Comparison of ENCODE assay signal across 8 mouse cellular contexts in the genomic region with DNA sequence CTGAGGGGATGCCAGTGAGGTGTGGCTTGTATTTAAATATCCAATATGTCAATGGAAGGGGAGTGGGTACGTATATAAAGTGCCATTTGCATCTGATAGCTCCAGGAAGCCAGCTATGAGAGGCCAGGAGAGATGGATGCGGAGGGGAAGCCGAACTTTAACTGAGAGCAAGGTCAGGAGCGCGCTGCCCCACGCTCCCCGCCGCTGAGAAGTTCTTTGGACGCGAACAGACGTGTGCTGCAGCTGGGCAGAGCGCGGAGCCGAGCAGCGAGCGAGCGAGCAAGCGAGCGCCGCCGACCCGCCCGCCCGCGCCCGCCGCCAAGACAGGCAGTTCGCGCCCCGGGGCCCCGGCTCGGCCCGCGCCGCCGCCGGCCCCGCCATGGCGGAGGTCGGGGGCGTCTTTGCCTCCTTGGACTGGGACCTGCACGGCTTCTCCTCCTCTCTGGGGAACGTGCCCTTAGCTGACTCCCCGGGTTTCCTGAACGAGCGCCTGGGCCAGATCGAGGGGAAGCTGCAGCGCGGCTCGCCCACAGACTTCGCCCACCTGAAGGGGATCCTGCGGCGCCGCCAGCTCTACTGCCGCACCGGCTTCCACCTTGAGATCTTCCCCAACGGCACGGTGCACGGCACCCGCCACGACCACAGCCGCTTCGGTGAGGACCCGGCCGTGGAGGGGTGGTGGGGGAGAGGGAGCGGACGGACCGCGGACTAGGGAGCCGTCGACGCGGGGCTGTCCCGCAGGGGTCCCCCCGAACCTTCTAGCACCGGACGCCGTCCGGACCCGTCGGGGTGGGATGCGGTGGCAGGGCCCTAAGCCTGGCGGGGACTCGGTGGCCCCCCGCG. TPM values are rescaled to one million over a fixed set of nuclear protein-coding genes. Genes with fewer than 3 reads are reported as not detected.
DNase-seq lines count a peak whose midpoint lies in the region; ATAC-seq lines count a peak whose summit lies in the region.

Gene Fgf16, plus strand, starts transcription at position 118 of the 843 bp plus-strand sequence.

- H3K9me3 ChIP-seq in heart, embryonic 12.5 days (replicated peaks) = no peaks in the 10 kb centered on the region; the same call in 1 of the 2 replicates
- no peaks in the 10 kb centered on the region for H3K9me3 ChIP-seq in limb, embryonic 12.5 days
- H3K9me3 ChIP-seq in neural tube, embryonic 15.5 days (replicated peaks) = no peaks in the 10 kb centered on the region

- H3K27ac ChIP-seq in heart, embryonic 12.5 days (ENCODE audit: poor library complexity, severe bottlenecking) = no peak within 1 kb of the TSS
- no peak within 1 kb of the TSS for H3K27ac ChIP-seq in limb, embryonic 12.5 days
- no peak within 1 kb of the TSS for H3K27ac ChIP-seq in neural tube, embryonic 15.5 days (replicated peaks)

- H3K4me3 ChIP-seq in heart, embryonic 12.5 days = peak within 1 kb of the TSS; percentile 51
- H3K4me3 ChIP-seq in limb, embryonic 12.5 days (replicated peaks) = peak within 1 kb of the TSS; percentile 42
- H3K4me3 ChIP-seq in neural tube, embryonic 15.5 days (replicated peaks) = peak within 1 kb of the TSS; percentile 40

- H3K36me3 ChIP-seq in heart, embryonic 12.5 days = no peaks in the 10 kb centered on the region
- no peaks in the 10 kb centered on the region for H3K36me3 ChIP-seq in limb, embryonic 12.5 days
- H3K36me3 ChIP-seq in neural tube, embryonic 15.5 days = no peaks in the 10 kb centered on the region

- H3K4me2 ChIP-seq in heart, embryonic 12.5 days = peak within 1 kb of the TSS; percentile 72
- H3K4me2 ChIP-seq in limb, embryonic 12.5 days = peak within 1 kb of the TSS; percentile 59
- peak within 1 kb of the TSS; percentile 73 for H3K4me2 ChIP-seq in neural tube, embryonic 15.5 days

- peaks cover 21% of the 10 kb centered on the region for H3K4me1 ChIP-seq in heart, embryonic 12.5 days (replicated peaks)
- peaks cover 6% of the 10 kb centered on the region for H3K4me1 ChIP-seq in limb, embryonic 12.5 days (replicated peaks)
- H3K4me1 ChIP-seq in neural tube, embryonic 15.5 days = peaks cover 11% of the 10 kb centered on the region; the same call in 1 of the 2 replicates

- peaks cover 52% of the 10 kb centered on the region for H3K27me3 ChIP-seq in heart, embryonic 12.5 days (replicated peaks)
- H3K27me3 ChIP-seq in limb, embryonic 12.5 days = peaks cover 73% of the 10 kb centered on the region
- peaks cover 55% of the 10 kb centered on the region for H3K27me3 ChIP-seq in neural tube, embryonic 15.5 days (replicated peaks)

- peak within 1 kb of the TSS; percentile 52; the same call in 1 of the 2 replicates for H3K9ac ChIP-seq in heart, embryonic 12.5 days
- peak within 1 kb of the TSS; percentile 51; the same call in 1 of the 2 replicates for H3K9ac ChIP-seq in limb, embryonic 12.5 days (replicated peaks)
- peak within 1 kb of the TSS; percentile 32 for H3K9ac ChIP-seq in neural tube, embryonic 15.5 days (replicated peaks)

- ATAC-seq in heart, embryonic 12.5 days (ENCODE audit: insufficient number of reproducible peaks, low FRiP score) = 0 out of 2 replicates have a peak, but pooled peaks have one; percentile 15
- ATAC-seq in limb, embryonic 12.5 days (ENCODE audit: insufficient number of reproducible peaks, insufficient read depth, low FRiP score, low TSS enrichment, low read depth) = no peak
- peak; percentile 51; the same call in 1 of the 2 replicates for ATAC-seq in neural tube, embryonic 15.5 days (ENCODE audit: low FRiP score)

- WGBS in heart, embryonic 12.5 days = 15% methylated on average over 63 of the region's 86 CpGs
- WGBS in limb, embryonic 12.5 days = 10% methylated on average over 79 of the region's 86 CpGs
- 18% methylated on average over 75 of the region's 86 CpGs for WGBS in neural tube, embryonic 15.5 days

- peak; percentile 18 for DNase-seq in adrenal gland, postnatal 10 days
- no peak for DNase-seq in adrenal gland, postnatal 36 days
- peak; percentile 8 to 12 for DNase-seq in spleen, postnatal 10 days (ENCODE audit: low spot score in 2 of 2)
- DNase-seq in spleen, postnatal 4 days (ENCODE audit: low spot score in 2 of 2) = no peak
- DNase-seq in yolk sac, embryonic 10.5 days (ENCODE audit: low spot score) = no peak

RNA-seq across cellular contexts. Expression of gene Fgf16, which starts in this region (rescaled TPM):
- total RNA-seq in adrenal gland, postnatal 10 days (2021) = 1 to 10 TPM in 1 of 2 experiments, under 1 TPM in 1; 0.90 to 1.9 TPM
- under 1 TPM; 0.17 to 0.56 TPM for total RNA-seq in adrenal gland, postnatal 36 days (2021)
- polyA plus RNA-seq in heart, embryonic 12.5 days (2016; fragmentation: Nextera tagmentation; extraction: Ambion mirVana) = not detected in 2 replicates
- 0.53 and 0.72 TPM in 2 replicates for polyA plus RNA-seq in limb, embryonic 12.5 days (2016; fragmentation: Nextera tagmentation; extraction: Ambion mirVana)
- 0.14 and 0.29 TPM in 2 replicates for polyA plus RNA-seq in neural tube, embryonic 15.5 days (2015; fragmentation: Nextera tagmentation; extraction: Ambion mirVana)

Comparison
In these comparisons a context has a peak if more than half of its experiments do, and no peak if none do; other contexts are left out.
1. DNase-seq: peak in adrenal gland, postnatal 10 days (single experiment) and spleen, postnatal 10 days (2 of 2); none in adrenal gland, postnatal 36 days (0 of 2), spleen, postnatal 4 days (0 of 2) and yolk sac, embryonic 10.5 days (single experiment).
2. Peak in ATAC-seq, H3K4me3 ChIP-seq, H3K9ac ChIP-seq and H3K4me2 ChIP-seq in heart, embryonic 12.5 days; RNA of the gene not detected or under 1 TPM.
3. Peak in ATAC-seq, H3K4me3 ChIP-seq, H3K9ac ChIP-seq and H3K4me2 ChIP-seq in neural tube, embryonic 15.5 days; RNA of the gene not detected or under 1 TPM.
4. Peak in every context shown above with its lines, with median percentiles within 50 percentile points of each other: H3K4me2 ChIP-seq, H3K4me3 ChIP-seq and H3K9ac ChIP-seq.